In genomic region chr2:130961851-130962250, GRCm38 (mm10) we compare ENCODE assay signal across 8 mouse cellular contexts. TPM values are rescaled to one million over a fixed set of nuclear protein-coding genes. Genes with fewer than 3 reads are reported as not detected.
A peak's percentile ranks its signal among the peaks of the same experiment; 100 is the strongest.
DNase-seq lines count a peak whose midpoint lies in the region; ATAC-seq and TF ChIP-seq lines count a peak whose summit lies in the region.

No protein-coding gene starts in this region.

- H3K27ac ChIP-seq in limb, embryonic 11.5 days (replicated peaks; ENCODE audit: low read depth, low read length) = no peak overlapping the region
- no peak overlapping the region for H3K27ac ChIP-seq in limb, embryonic 10.5 days
- H3K27ac ChIP-seq in liver, embryonic 14.5 days = no peak overlapping the region

- DNase-seq in adrenal gland, postnatal 14 days = peak; percentile 23
- DNase-seq in adrenal gland, adult 2 months = no peak
- peak; percentile 51 for DNase-seq in limb, embryonic 11.5 days (ENCODE audit: low spot score)
- no peak for DNase-seq in limb, embryonic 10.5 days (ENCODE audit: low spot score)
- DNase-seq in liver, embryonic 14.5 days (ENCODE audit: low read depth in 3 of 3, low spot score in 3 of 3) = peak in 2 of 3 experiments; percentile 47
- no peak for DNase-seq in right cerebral cortex, postnatal 25 days

- no peak overlapping the region for H3K4me2 ChIP-seq in limb, embryonic 11.5 days (ENCODE audit: low read depth, severe bottlenecking)
- no peak overlapping the region for H3K4me2 ChIP-seq in liver, embryonic 14.5 days (ENCODE audit: low read depth)

- peak; percentile 79 for TF ChIP-seq CTCF in liver, embryonic 14.5 days (IDR thresholded peaks at IDR 0.05; ENCODE audit: low read depth)

- H3K4me1 ChIP-seq in limb, embryonic 11.5 days (ENCODE audit: control insufficient read depth, insufficient read depth, low read length) = no peaks in the 10 kb centered on the region
- no peaks in the 10 kb centered on the region for H3K4me1 ChIP-seq in limb, embryonic 10.5 days
- no peaks in the 10 kb centered on the region for H3K4me1 ChIP-seq in liver, embryonic 14.5 days (replicated peaks; ENCODE audit: control insufficient read depth in 2 of 2, insufficient read depth in 2 of 2, low read length in 1 of 2)

- ATAC-seq in limb, embryonic 11.5 days (ENCODE audit: insufficient number of reproducible peaks, low FRiP score, low TSS enrichment, low read depth) = no peak
- ATAC-seq in common myeloid progenitor, adult 5-6 weeks (replicated peaks; ENCODE audit: low read depth, poor library complexity, severe bottlenecking) = peak; percentile 83
- no peak for ATAC-seq in liver, embryonic 14.5 days (ENCODE audit: insufficient read depth)
- no peak for ATAC-seq in frontal cortex, adult (ENCODE audit: low TSS enrichment)

- no peak for TF ChIP-seq EP300 in liver, embryonic 14.5 days (IDR thresholded peaks at IDR 0.05; ENCODE audit: low read depth)

- H3K4me3 ChIP-seq in limb, embryonic 11.5 days (ENCODE audit: low read depth, low read length) = no peak overlapping the region
- H3K4me3 ChIP-seq in limb, embryonic 10.5 days = no peak overlapping the region
- H3K4me3 ChIP-seq in liver, embryonic 14.5 days (ENCODE audit: insufficient read depth in 1 of 2, low read depth in 2 of 2, low read length in 2 of 2) = no peak overlapping the region

- H3K36me3 ChIP-seq in limb, embryonic 11.5 days (ENCODE audit: control insufficient read depth, insufficient read depth, low read length) = no peaks in the 10 kb centered on the region
- H3K36me3 ChIP-seq in limb, embryonic 10.5 days = peaks cover 5% of the 10 kb centered on the region; the same call in 1 of the 2 replicates
- no peaks in the 10 kb centered on the region for H3K36me3 ChIP-seq in liver, embryonic 14.5 days (replicated peaks; ENCODE audit: control insufficient read depth, insufficient read depth, low read depth)

- no peaks in the 10 kb centered on the region for H3K27me3 ChIP-seq in limb, embryonic 11.5 days (ENCODE audit: control insufficient read depth, insufficient read depth, low read length)
- no peaks in the 10 kb centered on the region for H3K27me3 ChIP-seq in limb, embryonic 10.5 days (ENCODE audit: low read depth, poor library complexity, severe bottlenecking)
- no peaks in the 10 kb centered on the region for H3K27me3 ChIP-seq in liver, embryonic 14.5 days (ENCODE audit: control insufficient read depth, insufficient read depth, low read length)

- no peaks in the 10 kb centered on the region for H3K9me3 ChIP-seq in limb, embryonic 11.5 days (ENCODE audit: control insufficient read depth, low read length)
- no peaks in the 10 kb centered on the region for H3K9me3 ChIP-seq in limb, embryonic 10.5 days (replicated peaks)
- H3K9me3 ChIP-seq in liver, embryonic 14.5 days (ENCODE audit: control insufficient read depth, low read length) = no peaks in the 10 kb centered on the region

- H3K9ac ChIP-seq in limb, embryonic 11.5 days (ENCODE audit: low read length) = no peak overlapping the region
- no peak overlapping the region for H3K9ac ChIP-seq in liver, embryonic 14.5 days (replicated peaks)

RNA-seq across cellular contexts. Expression of gene Atrn, which starts 55.6 kb away (rescaled TPM):
- total RNA-seq in adrenal gland, postnatal 14 days (2021) = 29.6 and 30.7 TPM in 2 replicates
- 10 to 100 TPM; 27.3 to 31.5 TPM for total RNA-seq in adrenal gland, adult 2 months (2021)
- polyA plus RNA-seq in adrenal gland, adult 2 months (2012; rRNA removed) = 9.8 and 10.3 TPM in 2 replicates
- polyA plus RNA-seq in limb, embryonic 11.5 days (2014; fragmentation: Nextera tagmentation; extraction: Ambion mirVana) = 8.2 and 8.3 TPM in 2 replicates
- 5.7 and 6.9 TPM in 2 replicates for polyA plus RNA-seq in limb, embryonic 10.5 days (2016; fragmentation: Nextera tagmentation; extraction: Ambion mirVana)
- 10.7 and 14.2 TPM in 2 replicates for total RNA-seq in common myeloid progenitor, adult 5-6 weeks (2017)
- 3.1 and 3.2 TPM in 2 replicates for polyA plus RNA-seq in liver, embryonic 14.5 days (2012; rRNA removed)
- polyA plus RNA-seq in liver, embryonic 14.5 days (2014; fragmentation: Nextera tagmentation; extraction: Ambion mirVana) = 2.4 and 2.5 TPM in 2 replicates

RNA-seq across cellular contexts. Expression of gene 4930402H24Rik, which starts 55.6 kb away (rescaled TPM):
- total RNA-seq in adrenal gland, postnatal 14 days (2021) = 36.3 and 43.6 TPM in 2 replicates
- 10 to 100 TPM; 36.9 to 43.5 TPM for total RNA-seq in adrenal gland, adult 2 months (2021)
- 31.1 and 40.0 TPM in 2 replicates for polyA plus RNA-seq in adrenal gland, adult 2 months (2012; rRNA removed)
- 26.6 and 29.7 TPM in 2 replicates for polyA plus RNA-seq in limb, embryonic 11.5 days (2014; fragmentation: Nextera tagmentation; extraction: Ambion mirVana)
- polyA plus RNA-seq in limb, embryonic 10.5 days (2016; fragmentation: Nextera tagmentation; extraction: Ambion mirVana) = 16.2 and 20.5 TPM in 2 replicates
- 12.2 and 16.4 TPM in 2 replicates for total RNA-seq in common myeloid progenitor, adult 5-6 weeks (2017)
- polyA plus RNA-seq in liver, embryonic 14.5 days (2012; rRNA removed) = 3.9 and 4.4 TPM in 2 replicates
- polyA plus RNA-seq in liver, embryonic 14.5 days (2014; fragmentation: Nextera tagmentation; extraction: Ambion mirVana) = 6.9 and 8.6 TPM in 2 replicates

Comparison
In these comparisons a context has a peak if more than half of its experiments do, and no peak if none do; other contexts are left out.
1. DNase-seq: peak in adrenal gland, postnatal 14 days (single experiment), limb, embryonic 11.5 days (single experiment) and liver, embryonic 14.5 days (2 of 3); none in adrenal gland, adult 2 months (single experiment), limb, embryonic 10.5 days (single experiment) and right cerebral cortex, postnatal 25 days (single experiment).